Mouse (Mus musculus) naive thymus-derived CD4-positive, alpha-beta T cell, adult 2 months (primary cell): Measurements from ENCODE around the gene Rasgef1a.

Experiments
- DNase-seq: peaks from one replicate; pipeline ENCODE4 v3.0.0-alpha.2; 2011; ENCODE audit warnings: low read depth

The Rasgef1a gene

DNA sequence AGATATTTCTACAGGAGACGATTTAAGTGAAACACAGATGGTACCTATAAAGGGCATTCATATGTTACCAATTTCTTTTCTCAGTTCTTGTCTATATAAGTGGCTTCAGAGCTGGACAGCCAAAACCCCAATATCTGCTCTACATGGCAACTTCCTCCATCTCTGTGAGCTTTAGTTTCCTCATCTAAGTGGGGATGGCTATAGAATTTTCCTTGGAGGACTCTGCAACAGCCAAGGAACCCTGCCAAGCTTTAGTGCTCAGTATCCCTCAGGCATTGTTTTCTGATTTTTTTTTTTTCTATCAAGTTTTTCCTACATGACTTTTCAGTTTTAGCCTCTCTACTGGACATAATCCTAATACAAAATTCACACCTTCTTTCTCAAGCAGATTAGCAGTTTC lies 123.2 kb downstream of the Rasgef1a start:
- DNase-seq, result no peak

DNA sequence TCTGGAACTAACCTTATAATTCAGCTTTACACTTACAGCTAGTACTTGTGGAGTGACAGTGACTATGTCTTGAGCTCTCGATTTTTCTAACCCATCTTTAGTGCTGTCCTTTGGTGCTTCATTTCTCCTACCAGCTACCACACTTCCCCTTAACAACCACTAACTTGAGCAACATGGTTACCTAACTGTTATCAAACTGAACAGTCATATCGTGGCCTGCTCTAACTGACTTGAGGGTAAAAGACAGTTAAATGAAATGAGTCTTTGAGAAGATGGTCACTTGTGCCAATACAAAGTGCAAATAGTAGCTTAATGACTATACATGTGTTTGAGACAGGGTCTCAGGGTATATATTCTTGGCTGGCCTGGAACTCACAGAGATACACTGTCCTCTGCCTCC lies 125.9 kb downstream of the Rasgef1a start:
- no peak for DNase-seq

DNA sequence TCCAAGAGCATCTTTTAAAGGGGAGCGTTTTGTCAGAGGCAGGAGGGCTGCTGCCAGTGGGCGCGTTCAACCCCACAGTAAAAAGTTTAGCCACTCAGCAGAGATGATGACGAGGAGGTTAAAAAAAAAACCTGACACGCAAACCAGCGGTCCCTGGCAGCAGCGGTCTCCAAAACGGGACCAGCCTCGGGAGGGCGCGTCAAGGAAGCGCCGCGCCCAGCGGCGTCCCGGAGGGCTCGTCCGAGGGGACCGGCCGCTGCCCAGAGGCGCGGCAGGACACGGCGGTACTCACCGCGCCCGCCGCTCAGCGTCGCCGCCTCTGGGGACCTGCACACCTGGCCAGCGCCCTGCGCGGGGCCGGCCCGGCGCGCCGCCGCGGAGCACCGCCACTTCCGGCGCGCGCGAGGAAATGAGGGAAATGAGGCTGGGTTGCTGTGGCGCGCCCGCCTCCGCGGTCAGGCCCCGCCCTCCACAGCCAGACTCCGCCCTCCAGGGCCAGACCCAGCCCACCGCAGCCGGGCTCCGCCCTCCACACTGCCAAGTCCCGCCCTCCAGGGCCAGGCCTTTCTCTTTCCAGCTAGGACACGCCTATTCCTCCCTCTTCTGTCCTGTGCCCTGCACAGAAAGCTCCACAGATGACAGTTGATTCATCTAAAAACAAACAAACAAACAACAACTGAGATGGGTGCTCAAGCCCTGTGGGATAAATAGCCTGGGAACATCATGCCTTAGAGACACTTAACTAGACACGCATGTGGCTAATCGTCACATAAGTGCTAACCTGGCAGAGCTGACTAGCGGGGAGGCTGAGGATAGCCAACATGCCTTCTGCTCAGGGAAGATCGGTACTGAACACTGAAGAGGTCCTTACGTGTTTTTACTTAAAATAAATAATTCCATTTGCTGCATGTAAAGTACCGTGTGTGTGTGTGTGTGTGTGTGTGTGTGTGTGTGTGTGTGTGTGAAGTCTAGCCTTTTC lies 127.8 kb downstream of the Rasgef1a start, which contains the start of gene Csgalnact2:
Csgalnact2 (minus strand) TSS at position 410 of the 979 bp plus-strand sequence.
- peak; percentile 96 for DNase-seq

DNA sequence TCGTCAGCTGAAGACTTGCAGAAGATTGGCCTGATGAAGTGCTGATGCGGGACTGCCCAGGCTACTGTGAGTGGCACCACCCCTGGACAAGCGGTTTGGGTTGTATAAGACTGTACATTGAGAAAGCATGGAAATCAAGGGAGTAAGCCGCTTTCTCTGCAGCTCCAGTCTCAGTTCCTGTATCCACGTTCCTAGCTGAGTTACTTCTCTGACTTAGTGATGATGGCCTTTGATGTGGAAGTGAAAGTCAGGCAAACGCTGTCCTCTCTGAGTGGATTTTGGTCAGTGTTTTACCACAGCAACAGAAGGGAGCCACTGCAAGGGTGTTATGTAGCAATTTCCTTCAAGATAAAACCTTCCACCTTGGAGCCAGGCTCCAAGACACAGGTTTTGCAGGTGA lies 129.7 kb downstream of the Rasgef1a start:
- peak; percentile 9 for DNase-seq
